Mouse (Mus musculus) adrenal gland, adult 10 weeks (tissue): ENCODE results near the gene 5730522E02Rik. TPM values are rescaled to one million over a fixed set of nuclear protein-coding genes. Genes with fewer than 3 reads are reported as not detected.

Source experiments
- polyA plus RNA-seq: library from polyadenylated mRNA; stranded (reverse); fragments of 350-450 nt; fragmentation: Illumina TruSeq; extraction: RNeasy Lipid Tissue Mini Kit (QIAGEN cat#74804); gene quantifications from one replicate; pipeline ENCODE4 v1.2.3, GENCODE M21; 2014; ENCODE audit warnings: low read depth, low replicate concordance

The 5730522E02Rik gene
- polyA plus RNA-seq = 1.2 TPM

GRCm38 (mm10) chr11:26210582-26211180 is at the start of gene 5730522E02Rik:
TSS of gene 5730522E02Rik (minus strand) at chr11:26210763.

Other genes starting within 250 kb of the 5730522E02Rik start
- gene Fancl, start 175.4 kb upstream of the 5730522E02Rik start, polyA plus RNA-seq = 17.0 TPM